Mouse (Mus musculus) cerebellum, postnatal 14 days (tissue): ENCODE results near the gene CN725425.

Experiments
- DNase-seq, 2 experiments: peaks; one replicate each; pipeline ENCODE4 v3.0.0; 2021; ENCODE audit warnings: mixed read lengths in 2 of 2

CN725425 gene

DNA sequence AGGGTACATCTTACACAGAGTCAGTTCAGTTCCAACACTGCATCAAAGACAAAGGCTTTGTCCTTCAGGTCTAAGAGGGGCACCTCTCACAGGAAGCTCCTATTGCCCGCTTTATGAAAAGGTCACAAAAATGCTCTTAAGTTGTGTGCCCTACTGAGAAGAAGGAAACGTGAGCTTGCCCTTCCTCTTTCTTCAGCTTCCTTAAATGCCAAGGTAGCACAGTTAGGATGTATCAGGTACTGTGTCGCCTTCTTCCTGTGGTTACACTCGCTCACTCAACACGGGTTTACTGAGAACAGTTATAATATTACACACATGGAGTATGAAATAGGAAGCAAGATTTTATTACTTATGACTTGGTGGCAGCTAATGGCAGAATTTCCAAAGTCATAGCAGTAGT lies 38.0 kb downstream of the CN725425 start:
- DNase-seq = no peak

DNA sequence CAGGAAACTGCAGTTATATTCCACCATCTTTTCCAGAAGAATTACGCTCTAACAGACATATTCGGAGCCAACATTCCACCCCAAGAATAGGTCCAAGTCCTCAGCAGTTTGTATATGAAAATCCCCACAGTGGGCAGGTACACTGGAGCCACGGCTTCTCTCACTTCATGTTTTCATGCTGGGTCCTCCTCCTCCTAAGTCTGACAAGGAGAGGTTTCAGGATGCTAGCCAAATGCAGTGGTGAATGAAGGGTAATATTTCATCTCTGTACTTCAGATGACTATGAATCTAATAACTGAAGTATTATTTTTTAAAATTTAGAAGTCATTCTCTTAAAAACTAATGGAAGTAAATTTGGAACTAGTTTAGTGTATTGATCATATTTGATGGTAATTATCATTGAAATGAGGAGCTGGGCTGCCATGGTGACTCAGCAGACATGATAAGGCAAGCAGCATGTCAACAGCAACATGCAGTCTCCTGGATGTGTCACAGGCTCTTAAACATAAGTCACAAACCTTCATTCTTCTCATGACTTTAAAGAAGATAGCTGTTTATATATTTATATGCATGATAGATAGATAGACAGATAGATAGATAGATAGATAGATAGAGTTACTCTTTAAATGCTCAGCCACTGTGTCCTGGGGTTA lies 41.5 kb downstream of the CN725425 start:
- DNase-seq = no peak

DNA sequence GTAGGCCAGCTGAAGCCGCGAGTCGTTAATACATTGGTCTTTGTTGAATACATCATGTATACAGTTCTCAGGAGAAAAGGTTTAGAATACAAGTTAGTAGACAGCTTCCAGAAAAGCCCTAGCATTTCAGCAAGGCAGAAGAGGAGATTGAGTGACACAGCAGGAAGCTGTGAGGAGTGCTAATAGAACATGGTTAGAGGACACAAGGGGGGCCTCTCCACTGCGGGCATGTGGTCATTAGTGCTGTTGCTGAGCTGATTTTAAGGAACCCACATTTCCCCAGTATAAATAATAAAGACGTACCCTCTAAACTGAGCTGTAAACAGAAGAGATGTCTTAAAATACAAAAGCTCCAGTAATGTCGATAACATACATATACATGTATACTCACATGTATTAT lies 51.5 kb downstream of the CN725425 start:
- DNase-seq = peak; percentile 20 to 44

DNA sequence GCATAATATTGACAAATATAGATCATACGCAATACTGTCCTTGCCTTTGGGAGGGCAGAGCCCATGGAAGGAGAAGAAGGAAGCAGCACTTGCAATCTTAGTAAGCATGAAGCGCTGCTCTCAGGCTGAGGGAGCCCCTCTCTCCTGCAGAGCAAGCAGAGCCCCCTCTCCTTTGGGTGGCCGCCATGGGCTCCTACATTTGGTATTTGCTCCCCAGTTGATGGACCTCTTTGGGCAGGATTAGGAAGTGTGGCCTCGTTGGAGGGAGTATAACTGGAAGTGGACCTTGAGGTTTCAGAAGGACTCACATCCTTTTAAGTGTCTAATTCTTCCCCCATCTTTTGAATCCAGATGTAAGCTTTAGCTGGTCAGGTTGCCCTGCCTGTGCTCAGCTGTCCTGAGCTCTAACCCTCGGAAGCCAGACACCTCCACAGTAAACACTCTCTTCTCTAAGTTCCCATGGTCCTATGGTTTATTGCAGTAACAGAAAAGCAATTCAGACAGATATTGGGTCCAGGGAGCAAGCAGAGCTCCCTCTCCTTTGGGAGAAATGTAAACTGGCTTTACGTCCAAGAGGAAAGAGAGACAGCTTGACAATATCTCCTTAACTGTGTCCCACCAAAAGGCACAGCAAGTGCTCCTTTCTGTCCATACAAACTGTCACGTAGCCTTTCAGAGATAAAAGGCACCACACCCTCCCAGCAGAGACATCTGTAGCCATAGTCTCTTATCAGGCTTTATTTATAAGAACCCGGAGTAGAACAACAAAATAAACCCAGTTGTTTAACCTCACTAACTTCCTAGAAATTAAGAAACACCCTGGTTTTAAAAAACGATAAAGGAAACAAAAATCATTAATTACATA lies 52.5 kb downstream of the CN725425 start:
- DNase-seq = no peak

DNA sequence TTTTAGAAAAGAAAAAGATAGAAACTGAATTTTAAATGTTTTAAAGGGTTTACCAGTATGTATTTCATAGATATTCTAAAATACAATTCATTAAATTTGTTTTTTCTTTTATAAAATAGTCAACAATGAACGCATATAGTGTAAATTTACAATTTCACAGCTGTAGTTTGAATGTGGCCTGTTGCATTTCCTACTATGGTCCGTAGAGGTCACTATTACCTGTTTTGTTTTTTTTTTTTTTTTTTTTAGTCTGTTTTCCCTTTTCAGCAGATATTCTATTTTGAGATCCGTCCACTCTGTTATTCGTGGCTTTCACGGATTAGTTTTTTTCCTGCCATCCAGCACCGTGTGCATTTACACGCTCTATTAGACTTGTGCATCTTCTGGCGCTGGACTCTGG lies 53.7 kb downstream of the CN725425 start:
- DNase-seq = peak in 1 of 2 experiments; percentile 8

DNA sequence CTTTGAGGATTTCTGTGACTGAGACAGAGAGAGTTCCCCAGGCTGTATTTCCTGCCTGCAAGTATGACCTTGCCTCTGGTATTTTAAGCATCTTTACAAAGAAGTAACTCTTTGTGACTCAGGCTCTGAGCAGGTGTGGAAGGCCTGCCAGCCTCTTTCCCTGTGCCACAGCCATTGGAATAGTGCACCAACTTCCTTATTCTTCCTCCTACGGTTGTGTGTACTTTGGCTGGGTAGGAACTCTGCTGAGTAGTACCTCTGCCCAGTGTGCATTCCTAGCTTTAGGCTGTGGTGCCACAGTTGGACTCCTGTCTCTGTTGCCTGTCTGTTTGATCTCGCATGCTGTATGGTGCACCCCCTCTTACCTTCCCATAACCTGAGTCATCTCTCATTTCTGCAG lies 56.0 kb downstream of the CN725425 start:
- DNase-seq = no peak

DNA sequence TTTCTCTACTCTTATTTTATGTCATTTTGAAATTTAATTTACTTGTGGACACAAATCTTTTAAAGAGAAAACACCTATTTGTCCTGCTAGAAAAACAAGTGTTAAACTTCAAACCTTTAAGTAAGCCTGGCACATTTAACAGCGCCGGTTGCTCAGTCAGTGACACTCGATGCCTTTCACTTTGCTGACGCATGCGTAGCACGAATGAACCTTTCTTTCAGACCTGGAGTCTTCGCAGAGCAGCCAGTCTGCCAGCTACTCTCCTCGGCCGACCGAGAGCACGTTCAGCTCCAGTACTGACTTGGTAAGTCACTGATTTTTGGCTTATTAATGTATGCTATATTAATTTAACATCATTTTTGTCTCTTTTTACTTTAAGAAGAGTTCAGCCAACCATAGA lies 57.8 kb downstream of the CN725425 start:
- DNase-seq = peak in 1 of 2 experiments; percentile 7

DNA sequence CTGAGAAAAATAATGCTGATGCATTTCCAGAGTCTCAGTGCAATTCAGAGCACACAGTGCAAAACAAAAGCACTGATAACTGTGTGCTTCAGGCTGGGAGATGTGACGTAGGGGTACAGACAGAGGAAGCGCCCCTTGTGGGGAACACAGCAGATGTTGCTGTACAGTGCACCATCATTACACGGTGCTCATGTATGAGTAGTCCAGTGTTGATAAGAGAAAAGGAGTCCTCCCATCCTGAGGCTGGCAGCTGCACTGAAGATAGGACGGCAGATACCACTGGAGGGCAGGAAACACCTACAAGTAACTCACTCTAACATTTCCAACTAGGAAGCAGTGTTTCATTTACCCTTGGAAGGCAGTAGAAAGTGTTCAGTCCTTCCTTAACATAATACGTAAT lies 61.3 kb downstream of the CN725425 start:
- DNase-seq = no peak

DNA sequence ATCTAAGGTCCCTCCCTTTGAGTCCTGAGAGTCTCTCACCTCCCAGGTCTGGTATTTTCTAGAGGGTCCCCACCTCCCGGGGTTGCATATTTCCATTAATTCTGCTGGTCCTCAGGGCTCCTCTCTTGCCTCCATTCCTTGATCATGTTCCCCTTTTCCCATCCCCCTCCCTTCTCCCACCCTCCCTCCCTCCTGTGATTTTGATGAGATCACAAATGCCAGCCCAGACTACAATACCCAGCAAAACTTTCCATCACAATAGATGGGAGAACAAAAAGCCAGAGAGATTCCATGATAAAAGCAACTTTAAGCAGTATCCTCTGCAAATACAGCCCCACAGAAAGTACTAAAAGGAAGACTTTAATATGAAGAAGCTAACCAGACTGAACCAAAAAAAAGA lies 64.6 kb downstream of the CN725425 start:
- no peak for DNase-seq

DNA sequence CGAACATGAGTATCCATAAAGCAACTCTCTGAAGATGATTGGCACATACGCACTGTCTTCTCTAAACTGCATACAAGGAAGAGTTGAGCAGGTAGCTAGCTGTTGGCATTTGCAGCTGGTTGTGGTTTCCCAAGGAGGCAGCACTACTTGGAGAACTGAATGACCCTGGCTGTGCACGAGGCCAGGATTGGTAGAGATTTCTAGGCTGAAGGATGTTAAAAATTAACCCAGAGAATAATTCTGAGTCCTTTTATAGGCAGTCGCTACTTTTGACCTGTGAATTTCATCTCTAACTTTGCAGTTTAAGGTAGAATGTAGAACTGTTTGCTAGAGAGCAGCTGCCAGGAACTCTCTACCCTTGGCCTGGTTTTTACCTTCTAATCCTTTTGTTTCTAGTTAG lies 69.2 kb downstream of the CN725425 start:
- DNase-seq = no peak

DNA sequence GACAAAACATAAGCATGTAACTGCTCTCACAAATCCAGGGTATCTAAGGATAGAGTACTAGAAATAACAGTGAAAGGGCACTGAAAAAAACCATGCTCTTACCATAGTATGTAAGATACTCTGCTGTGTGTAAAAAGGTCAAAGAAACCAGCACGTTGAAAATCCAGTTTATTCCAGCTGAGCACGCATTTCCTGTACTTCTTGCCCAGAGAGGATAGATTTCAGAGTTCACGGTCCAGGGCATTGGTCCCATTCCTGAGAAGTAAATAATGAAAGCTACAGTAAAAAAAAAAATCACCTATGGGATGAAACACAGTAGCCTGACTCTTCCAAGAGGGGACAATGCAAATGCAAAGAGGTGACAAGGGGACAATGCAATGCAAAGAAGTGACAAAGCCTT lies 76.7 kb downstream of the CN725425 start:
- DNase-seq = no peak

DNA sequence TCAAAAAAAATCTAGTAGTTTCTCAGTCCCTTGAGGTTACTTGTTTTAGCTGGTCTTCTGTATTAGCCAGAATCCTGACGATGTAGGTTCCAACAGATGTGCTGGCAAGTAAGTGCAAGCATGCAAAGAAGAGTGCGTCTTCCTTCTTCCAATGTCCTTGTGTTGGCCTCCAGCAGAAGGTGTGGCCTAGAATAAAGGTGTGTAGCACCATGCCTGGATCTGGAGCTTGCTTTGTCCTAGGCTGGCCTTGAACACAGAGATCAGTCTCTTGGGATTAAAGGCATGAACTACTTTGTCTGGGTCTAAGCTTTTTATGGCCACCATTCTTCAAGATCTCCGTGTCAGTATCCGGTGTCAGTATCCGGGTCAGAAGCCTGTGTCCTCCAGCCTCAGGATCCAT lies 80.3 kb downstream of the CN725425 start:
- DNase-seq = no peak

DNA sequence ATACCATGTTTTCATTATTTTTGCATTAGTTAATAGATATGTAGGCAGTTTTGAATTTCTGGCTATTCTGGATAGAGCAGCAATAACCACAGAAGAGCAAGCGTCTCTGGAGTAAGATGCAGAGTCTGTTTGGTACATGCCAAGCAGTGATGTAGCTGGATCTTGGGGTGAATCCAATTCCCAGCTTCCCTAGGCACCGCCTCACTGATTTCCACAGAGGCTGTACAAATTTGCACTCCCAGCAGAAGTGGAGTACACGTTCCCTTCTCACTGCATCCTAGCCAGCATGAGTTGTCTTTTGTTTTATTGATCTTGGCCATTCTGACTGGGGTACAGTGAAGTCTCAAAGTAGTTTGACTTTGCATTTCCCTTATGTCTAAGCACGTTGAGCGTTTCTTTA lies 82.2 kb downstream of the CN725425 start:
- DNase-seq = no peak

DNA sequence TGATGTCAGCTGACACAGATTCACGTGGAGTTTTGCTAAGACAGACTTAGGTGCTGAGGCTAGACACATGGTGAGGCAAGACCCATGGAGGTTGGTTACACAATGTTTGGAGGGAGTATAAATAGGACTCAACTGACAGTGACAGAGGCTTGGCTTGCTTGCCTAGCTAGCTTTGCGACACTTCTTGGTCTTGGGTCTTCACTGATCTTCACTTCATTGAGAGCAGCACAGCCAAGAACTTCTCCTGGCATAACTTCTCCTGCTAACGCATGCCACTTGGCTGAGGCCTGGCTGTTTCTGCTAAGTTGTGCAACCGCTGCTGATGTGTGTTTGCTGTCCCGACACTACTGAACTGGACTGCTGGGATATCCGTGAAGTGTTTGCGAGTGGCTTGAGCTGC lies 83.5 kb downstream of the CN725425 start:
- DNase-seq = no peak

DNA sequence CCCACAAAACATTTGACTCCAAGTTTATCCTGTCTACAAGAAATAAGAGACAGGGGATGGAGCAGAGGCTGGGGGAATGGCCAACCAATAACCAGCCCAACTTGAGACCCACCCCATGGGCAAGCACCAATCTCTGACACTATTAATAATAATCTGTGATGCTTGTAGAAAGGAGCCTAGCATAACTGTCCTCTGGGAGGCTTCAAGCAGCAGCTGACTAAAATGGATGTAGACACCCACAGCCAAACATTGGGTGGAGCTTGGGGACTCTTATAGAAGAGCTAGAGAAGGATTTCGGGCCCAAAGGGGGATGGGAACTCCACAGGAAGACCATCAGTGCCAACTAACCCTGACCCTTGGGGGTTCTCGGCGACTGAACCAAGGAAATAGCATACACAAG lies 84.1 kb downstream of the CN725425 start:
- no peak for DNase-seq

DNA sequence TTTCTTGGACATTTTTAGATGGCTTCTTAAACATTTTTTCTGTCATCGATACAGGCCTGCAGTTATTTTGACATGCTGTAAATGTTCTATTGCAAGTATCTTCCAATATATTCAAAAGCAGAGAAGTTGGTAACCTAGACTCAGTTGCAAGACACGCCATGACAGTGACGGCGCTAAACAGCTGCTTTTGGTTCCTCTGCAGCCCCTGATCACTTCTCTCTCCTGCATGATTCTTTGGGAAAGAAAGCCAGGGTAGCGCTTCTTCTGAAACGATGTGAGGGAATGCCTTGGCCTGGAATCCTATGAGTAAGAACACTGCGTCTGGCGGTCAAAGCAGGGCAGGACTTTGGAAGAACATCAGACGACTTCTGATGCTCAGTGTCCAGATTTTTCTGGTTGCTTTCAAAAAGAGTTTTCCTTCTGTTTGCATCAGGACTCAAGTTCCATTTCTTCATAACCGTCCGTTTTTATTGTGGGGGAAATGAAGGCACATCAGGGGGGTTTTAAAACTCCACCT lies 100.1 kb downstream of the CN725425 start:
- DNase-seq = no peak

DNA sequence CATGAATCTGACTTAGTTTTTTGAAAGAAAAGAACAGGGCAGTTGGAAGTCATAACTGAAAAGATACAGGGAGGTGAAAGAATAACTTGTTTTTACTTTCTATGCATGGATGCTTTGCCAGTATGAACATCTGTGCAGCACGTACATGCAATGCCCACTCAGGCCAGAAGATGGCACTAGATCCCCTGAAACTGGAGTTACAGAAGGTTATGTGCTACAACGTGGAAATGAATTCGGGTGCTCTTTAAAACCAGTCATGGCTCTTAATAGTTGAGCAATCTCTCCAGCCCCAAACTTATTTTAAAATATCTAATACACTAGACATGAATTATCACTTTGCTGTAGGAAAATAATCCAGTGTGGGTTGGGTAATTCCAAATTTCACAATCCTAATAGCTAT lies 102.1 kb downstream of the CN725425 start:
- DNase-seq = peak; percentile 93 to 97

DNA sequence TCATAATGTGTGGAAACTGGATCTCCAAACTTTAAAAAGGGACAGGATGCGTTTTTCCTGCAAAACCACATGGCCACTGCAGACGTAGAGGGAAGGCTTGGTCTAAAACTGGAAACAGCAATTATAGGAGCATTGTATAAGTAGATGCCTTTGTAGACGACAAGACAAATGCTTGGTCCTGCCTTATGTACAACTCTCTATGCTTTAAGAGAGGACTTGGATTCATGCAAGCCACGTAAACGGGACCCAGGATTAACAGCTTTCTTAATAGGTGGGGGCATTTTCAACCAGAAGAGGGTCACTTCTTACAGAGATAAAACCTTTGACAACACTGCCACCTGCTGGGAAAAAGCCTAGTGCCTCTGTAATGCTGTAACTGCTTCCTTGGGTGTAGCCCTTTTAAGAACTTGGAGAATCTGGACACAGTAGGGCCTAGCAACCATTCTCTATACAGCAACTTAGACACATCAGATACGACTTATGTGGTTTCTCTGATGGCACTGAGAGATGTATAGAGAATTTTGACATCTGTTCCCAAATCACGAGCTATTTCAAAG lies 105.1 kb downstream of the CN725425 start:
- peak; percentile 53 to 69 for DNase-seq
